Mouse (Mus musculus) CD8-positive naive resting alpha-beta T cell, adult 2 months (primary cell): Measurements from ENCODE around the gene Tecr.
"Not testable (repeated sequence)": the region's sequence is repeated elsewhere in the genome, so short reads cannot be mapped to it uniquely, and the experiment has no call there.

Experiments used
- DNase-seq, 2 experiments: peaks; one replicate each; pipeline ENCODE4 v3.0.0; 2022; ENCODE audit warnings: low read depth in 2 of 2, low spot score in 2 of 2

Tecr gene

GRCm38 (mm10) chr8:83619568-83620285 lies 12.0 kb upstream of the Tecr start:
- DNase-seq = no peak

- no peak for DNase-seq
These were observed 10.8 kb upstream of the Tecr start for GRCm38 (mm10) chr8:83618566-83618965.

GRCm38 (mm10) chr8:83617111-83617510 lies 9.3 kb upstream of the Tecr start:
- no peak for DNase-seq

- no peak for DNase-seq
These were observed 8.9 kb upstream of the Tecr start for GRCm38 (mm10) chr8:83616625-83617024.

GRCm38 (mm10) chr8:83613695-83614094 lies 5.9 kb upstream of the Tecr start:
- no peak for DNase-seq

GRCm38 (mm10) chr8:83611921-83612320 lies 4.2 kb upstream of the Tecr start:
- peak; percentile 58 for DNase-seq

- no peak for DNase-seq
These were observed 1.9 kb upstream of the Tecr start for GRCm38 (mm10) chr8:83609547-83610180.

GRCm38 (mm10) chr8:83609086-83609485 lies 1.3 kb upstream of the Tecr start:
- no peak for DNase-seq

- peak; percentile 77 to 81 for DNase-seq
These were observed 643 bp upstream of the Tecr start for GRCm38 (mm10) chr8:83608398-83608829.

GRCm38 (mm10) chr8:83602650-83603029 lies 5.1 kb downstream of the Tecr start:
- no peak for DNase-seq

GRCm38 (mm10) chr8:83599814-83600213 lies 8.0 kb downstream of the Tecr start:
- DNase-seq = no peak

GRCm38 (mm10) chr8:83598146-83598545 lies 9.6 kb downstream of the Tecr start:
- DNase-seq = no peak

GRCm38 (mm10) chr8:83596369-83596768 lies 11.4 kb downstream of the Tecr start:
- no peak for DNase-seq

- not testable (repeated sequence) for DNase-seq
These were observed 12.8 kb downstream of the Tecr start for GRCm38 (mm10) chr8:83595050-83595345.

- peak; percentile 84 to 87 for DNase-seq
These were observed 13.4 kb downstream of the Tecr start for GRCm38 (mm10) chr8:83594167-83595049.

GRCm38 (mm10) chr8:83593325-83594166 lies 14.2 kb downstream of the Tecr start:
- DNase-seq = no peak

- no peak for DNase-seq
These were observed 15.1 kb downstream of the Tecr start for GRCm38 (mm10) chr8:83592682-83593081.

- no peak for DNase-seq
These were observed 17.2 kb downstream of the Tecr start for GRCm38 (mm10) chr8:83590488-83591023.

GRCm38 (mm10) chr8:83588886-83589285 lies 18.9 kb downstream of the Tecr start:
- DNase-seq = no peak

- DNase-seq = no peak
These were observed 20.1 kb downstream of the Tecr start for GRCm38 (mm10) chr8:83587644-83588043.

GRCm38 (mm10) chr8:83585333-83585732 lies 22.4 kb downstream of the Tecr start:
- no peak for DNase-seq
